Mouse (Mus musculus) R1 (cell line): ENCODE data around the gene Zc3h14.

Source experiments
- DNase-seq: peaks from one replicate; pipeline ENCODE4 v3.0.0-alpha.2; 2018; ENCODE audit warnings: low read depth, low spot score

Gene Zc3h14

GRCm38 (mm10) chr12:98737801-98738350 lies 8.9 kb upstream of the Zc3h14 start:
- peak; percentile 81 for DNase-seq

GRCm38 (mm10) chr12:98741011-98741501 lies 5.7 kb upstream of the Zc3h14 start:
- no peak for DNase-seq

- no peak for DNase-seq
Measured at GRCm38 (mm10) chr12:98745626-98746025, 1.1 kb upstream of the Zc3h14 start.

DNA sequence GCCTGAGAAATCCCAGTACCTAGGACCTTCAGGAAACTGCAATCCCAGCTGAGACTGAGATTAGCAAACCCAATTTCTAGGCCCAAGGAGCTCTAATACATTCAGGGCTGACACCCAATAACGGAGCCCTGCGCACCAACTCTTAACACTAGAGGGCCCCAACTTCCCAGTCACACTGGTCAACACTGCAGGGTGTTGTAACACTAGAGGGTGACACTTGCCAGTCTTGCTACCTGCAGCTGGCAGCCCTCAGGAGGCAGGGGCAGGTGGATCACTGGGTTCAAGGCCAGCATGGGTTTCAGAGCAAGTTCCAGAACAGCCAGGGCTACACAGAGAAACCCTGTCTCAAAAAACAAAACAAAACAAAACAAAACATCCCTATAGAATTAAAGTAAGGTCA lies 633 bp upstream of the Zc3h14 start:
- DNase-seq, result peak; percentile 87

GRCm38 (mm10) chr12:98747380-98747753 lies 603 bp downstream of the Zc3h14 start:
- DNase-seq, result peak; percentile 27

DNA sequence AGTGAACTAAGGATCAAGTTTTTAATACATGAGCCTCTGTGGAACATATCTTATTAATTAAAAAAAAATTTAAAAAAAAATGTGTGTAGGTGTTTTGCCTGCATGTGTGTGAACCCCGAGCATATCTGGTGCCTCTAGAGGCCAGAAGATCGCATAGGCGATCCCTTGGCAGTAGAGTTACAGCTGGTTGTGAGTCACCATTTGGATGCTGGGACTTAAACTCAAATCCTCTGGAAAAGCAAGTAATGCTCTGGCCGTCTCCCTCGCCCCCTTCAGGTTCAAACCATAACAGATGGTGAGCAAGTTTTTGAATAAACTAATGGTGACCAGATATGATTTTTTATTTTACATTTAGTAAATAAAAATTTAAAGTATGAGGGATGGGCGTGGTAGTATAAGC lies 10.9 kb downstream of the Zc3h14 start:
- DNase-seq, result no peak

GRCm38 (mm10) chr12:98759700-98760099 lies 12.9 kb downstream of the Zc3h14 start:
- no peak for DNase-seq

DNA sequence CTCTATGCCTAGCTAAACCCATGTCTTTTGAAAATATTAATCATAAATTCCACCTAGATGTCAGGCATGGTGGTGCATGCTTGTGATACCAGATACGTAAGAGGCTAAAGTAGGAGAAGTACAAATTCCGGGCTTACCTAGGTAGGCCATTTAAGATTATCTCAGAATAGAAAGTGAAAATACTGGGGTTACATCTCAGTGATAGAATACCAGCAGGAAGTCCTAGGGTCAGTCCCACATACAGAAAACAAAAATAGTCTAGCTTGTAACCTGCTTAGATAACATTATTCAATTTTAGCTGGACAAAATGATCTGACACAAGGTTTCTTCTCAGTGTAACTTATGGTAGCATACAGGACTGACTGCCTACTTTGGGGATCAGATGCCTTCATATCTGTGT lies 19.5 kb downstream of the Zc3h14 start:
- DNase-seq, result no peak

DNA sequence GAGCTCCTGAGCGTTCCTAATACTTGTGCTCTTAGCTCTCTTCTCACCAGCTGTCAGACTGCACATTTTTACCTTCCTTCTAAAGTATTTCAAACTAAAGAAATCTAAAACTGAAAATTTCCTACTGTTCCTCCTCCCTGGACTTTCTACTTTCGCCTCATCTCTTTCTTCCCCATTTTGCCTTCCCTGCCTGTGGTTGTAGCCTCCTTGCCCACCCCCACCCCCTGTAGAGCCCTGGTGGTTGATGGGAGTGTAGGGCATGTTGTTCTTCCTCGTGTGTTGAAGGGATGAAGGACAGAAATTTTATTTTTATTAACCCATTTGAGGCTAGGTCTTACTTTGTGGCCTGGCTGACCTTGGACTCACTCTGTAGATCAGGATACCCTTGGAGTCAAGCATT lies 30.7 kb downstream of the Zc3h14 start:
- no peak for DNase-seq

DNA sequence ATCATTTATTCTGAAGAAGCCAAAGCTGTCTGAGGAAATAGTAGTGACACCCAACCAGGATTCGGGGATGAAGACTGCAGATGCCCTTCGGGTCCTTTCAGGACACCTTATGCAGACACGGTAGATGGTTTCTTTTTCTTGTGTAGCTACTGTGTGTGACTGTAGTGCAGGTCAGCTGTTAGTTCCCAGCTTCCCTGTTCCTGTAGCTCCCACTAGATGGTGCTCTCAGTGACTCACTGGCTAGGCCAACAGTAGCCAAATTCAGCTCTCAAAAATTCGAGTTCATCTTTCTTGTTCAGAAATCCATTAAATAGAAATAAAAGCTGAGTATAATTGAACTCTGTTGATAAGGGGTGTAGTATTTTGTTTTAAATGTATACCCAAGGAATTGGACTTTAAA lies 32.4 kb downstream of the Zc3h14 start:
- peak; percentile 53 for DNase-seq

- DNase-seq, result no peak
Measured at GRCm38 (mm10) chr12:98784251-98784650, 37.5 kb downstream of the Zc3h14 start.

DNA sequence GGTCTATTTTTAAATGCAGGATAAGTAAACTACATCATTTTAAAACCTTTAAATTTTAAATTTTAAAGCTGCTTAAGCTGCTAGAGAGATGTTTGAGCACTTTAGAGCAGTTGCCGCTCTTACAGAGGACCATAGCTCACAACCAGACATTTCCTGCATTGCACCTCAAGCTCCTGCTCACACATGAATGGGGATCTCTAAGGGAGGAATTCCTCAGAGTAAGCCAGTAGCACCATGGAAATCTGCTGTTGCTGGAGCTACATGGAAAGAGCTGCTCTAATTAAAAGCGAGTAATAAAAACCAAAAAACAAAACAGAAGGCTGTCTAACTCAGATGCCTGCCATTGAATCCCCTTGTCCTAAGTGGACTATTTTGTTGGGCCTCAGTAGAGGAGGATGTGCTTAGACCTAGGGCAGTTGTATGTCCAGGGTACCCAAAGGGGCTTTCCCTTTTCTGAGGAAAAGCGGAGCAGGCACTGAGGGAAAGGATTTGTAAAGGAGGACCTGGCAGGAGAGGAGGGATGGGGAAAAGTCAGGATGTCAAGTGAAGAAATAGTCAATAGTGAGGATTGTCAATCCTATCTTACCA lies 49.1 kb downstream of the Zc3h14 start:
- DNase-seq, result no peak

- DNase-seq, result no peak
Measured at GRCm38 (mm10) chr12:98800334-98800733, 53.6 kb downstream of the Zc3h14 start.

GRCm38 (mm10) chr12:98802245-98802644 lies 55.5 kb downstream of the Zc3h14 start:
- DNase-seq, result no peak

DNA sequence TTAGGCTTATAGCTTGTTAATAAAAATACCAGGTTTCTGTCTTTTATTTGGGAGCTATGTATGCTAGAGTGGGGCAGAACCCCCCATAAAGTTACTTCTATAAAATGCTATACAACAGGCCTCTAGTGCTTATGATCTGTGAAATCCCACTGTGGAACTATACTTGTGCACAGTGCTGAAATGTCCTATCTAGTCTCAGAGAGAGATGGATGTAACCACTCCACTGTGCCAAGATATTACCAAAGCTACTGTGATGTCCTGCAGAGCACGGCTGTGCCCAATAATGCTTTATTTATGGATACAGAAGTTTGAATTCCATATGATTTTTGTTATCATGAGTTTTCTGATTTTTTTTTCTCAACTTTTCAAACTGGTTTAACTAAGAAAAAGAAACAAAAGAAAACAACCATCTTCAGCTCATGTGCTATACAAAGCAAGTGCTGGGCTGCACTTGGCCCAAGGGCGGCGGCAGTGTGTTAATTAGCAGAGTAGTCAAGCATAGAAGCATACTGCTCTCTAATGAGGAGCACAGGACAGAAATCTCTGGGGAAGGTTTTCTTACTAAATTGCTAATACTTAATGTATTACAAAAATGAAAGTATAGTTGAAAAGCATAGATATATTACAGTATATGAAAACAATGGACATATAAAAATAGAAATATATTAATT lies 57.4 kb downstream of the Zc3h14 start:
- no peak for DNase-seq

GRCm38 (mm10) chr12:98820781-98821180 lies 74.0 kb downstream of the Zc3h14 start:
- DNase-seq, result no peak

GRCm38 (mm10) chr12:98831122-98831521 lies 84.4 kb downstream of the Zc3h14 start:
- DNase-seq, result no peak

DNA sequence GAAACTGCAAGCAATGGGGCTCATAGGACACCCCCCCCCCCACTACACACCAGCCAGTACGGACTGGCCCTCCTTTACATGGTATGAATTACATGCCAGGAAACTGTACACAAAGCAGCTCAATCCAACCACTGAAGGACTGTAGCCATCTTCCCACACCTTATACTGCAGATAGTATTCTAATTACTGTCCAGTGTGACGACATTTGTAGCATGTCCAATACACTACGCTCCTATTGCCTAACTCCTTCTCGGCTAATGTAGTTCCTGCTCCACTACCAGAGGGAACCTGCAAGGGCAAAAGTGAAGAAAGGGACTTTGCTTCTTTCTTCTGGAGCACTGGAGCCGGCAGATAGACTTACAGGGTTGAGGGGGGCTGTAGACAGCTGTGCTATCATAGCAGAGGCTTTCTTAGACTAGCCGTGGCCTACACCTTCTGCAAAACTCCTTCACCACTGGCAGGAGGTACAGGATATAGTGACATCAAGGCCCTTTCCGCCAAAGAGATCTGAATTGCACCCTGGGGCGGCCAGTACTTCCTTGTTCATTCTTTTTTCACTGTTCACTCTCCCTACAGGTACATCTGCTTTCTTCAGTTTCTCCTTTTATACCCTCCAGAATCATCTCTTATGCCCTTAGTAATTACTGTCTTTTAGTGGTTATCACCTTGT lies 86.3 kb downstream of the Zc3h14 start:
- DNase-seq, result no peak

- DNase-seq, result no peak
Measured at GRCm38 (mm10) chr12:98833901-98834300, 87.1 kb downstream of the Zc3h14 start.

- DNase-seq, result no peak
Measured at GRCm38 (mm10) chr12:98834879-98835278, 88.1 kb downstream of the Zc3h14 start.

DNA sequence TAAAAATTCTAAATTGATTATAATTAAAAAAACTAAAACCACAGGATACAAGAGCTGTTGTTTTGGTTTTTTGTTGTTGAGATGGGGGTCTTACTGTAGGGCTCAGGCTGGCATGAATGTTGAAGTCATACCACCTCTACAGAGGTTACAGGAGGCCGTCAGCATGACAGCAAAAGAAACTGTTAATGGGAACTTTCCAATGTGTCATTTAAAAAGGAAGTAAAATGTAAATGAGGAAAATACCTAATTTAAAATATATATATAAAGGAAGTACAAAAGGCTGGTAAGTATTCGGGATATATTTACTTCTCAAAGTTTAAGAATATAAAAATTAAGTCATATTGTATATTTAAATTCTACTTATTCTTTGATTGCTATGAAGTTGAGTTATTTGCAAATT lies 88.7 kb downstream of the Zc3h14 start:
- DNase-seq, result no peak
